In genomic region chr17:84026110-84026509, GRCm38 (mm10) we compare ENCODE assay signal across 9 mouse cellular contexts.
DNase-seq lines count a peak whose midpoint lies in the region; ATAC-seq and TF ChIP-seq lines count a peak whose summit lies in the region.
"Had no signal": no experiment of that assay in that cellular context is flagged by ENCODE, and none has a peak within 500 bp of the region (broad histone marks: within the 10 kb centered on the region; RNA-seq: fewer than 3 reads in every experiment).

No protein-coding gene starts in this region.

- TF ChIP-seq CTCF in ES-Bruce4 (IDR thresholded peaks at IDR 0.05; ENCODE audit: low read depth, low read length), result no peak
- TF ChIP-seq CTCF in liver, postnatal 0 days (IDR thresholded peaks at IDR 0.05; ENCODE audit: low read depth), result no peak

- peak overlapping the region; percentile 56; the same call in 1 of the 2 replicates for H3K27ac ChIP-seq in ES-Bruce4 (ENCODE audit: insufficient read depth, low read length)
- H3K27ac ChIP-seq in heart, embryonic 16.5 days (ENCODE audit: low read length), result peak overlapping the region; percentile 44; the same call in 1 of the 2 replicates
- H3K27ac ChIP-seq in liver, postnatal 0 days (ENCODE audit: low read depth), result no peak overlapping the region
- H3K27ac ChIP-seq: liver, embryonic 14.5 days had no signal

- DNase-seq in kidney, postnatal 10 days, result peak; percentile 58
- DNase-seq in kidney, adult 9 months, result no peak
- DNase-seq in adrenal gland, postnatal 36 days, result peak; percentile 83 to 85
- DNase-seq in liver, postnatal 0 days, result peak; percentile 74
- peak; percentile 81 for DNase-seq in testis, postnatal 10 days (ENCODE audit: low spot score)
- no peak for DNase-seq in gastrocnemius, postnatal 10 days

- peaks cover 5% of the 10 kb centered on the region for H3K4me1 ChIP-seq in ES-Bruce4 (ENCODE audit: control insufficient read depth, insufficient read depth, low read length)
- peaks cover 13% of the 10 kb centered on the region for H3K4me1 ChIP-seq in heart, embryonic 16.5 days (ENCODE audit: control insufficient read depth, insufficient read depth, low read length)
- H3K4me1 ChIP-seq in liver, postnatal 0 days (ENCODE audit: insufficient read depth), result peaks cover 6% of the 10 kb centered on the region

- no peak overlapping the region for H3K4me3 ChIP-seq in ES-Bruce4 (ENCODE audit: low read depth, low read length)
- no peak overlapping the region for H3K4me3 ChIP-seq in heart, embryonic 16.5 days (ENCODE audit: low read length)
- no peak overlapping the region for H3K4me3 ChIP-seq in liver, postnatal 0 days (ENCODE audit: low read depth, low read length)

- ATAC-seq in heart, embryonic 16.5 days (replicated peaks; ENCODE audit: extremely low read depth, insufficient read depth, low FRiP score), result peak; percentile 81
- ATAC-seq in liver, postnatal 0 days, result peak; percentile 68

- no peak for TF ChIP-seq POLR2A in ES-Bruce4 (IDR thresholded peaks at IDR 0.05; ENCODE audit: insufficient read depth, low read length)

- H3K4me2 ChIP-seq in heart, embryonic 16.5 days (ENCODE audit: low read depth, low read length), result no peak overlapping the region
- no peak overlapping the region for H3K4me2 ChIP-seq in liver, postnatal 0 days (ENCODE audit: low read depth, low read length)

- no peaks in the 10 kb centered on the region for H3K36me3 ChIP-seq in ES-Bruce4 (ENCODE audit: control insufficient read depth, insufficient read depth, low read length, poor library complexity, severe bottlenecking)
- H3K36me3 ChIP-seq in heart, embryonic 16.5 days (ENCODE audit: control insufficient read depth, insufficient read depth), result no peaks in the 10 kb centered on the region
- H3K36me3 ChIP-seq in liver, postnatal 0 days (replicated peaks; ENCODE audit: insufficient read depth, low read length), result no peaks in the 10 kb centered on the region

- no peak overlapping the region for H3K9ac ChIP-seq in ES-Bruce4 (ENCODE audit: low read depth, poor library complexity, severe bottlenecking)
- peak overlapping the region; percentile 30; the same call in 1 of the 2 replicates for H3K9ac ChIP-seq in heart, embryonic 16.5 days (ENCODE audit: low read length)
- no peak overlapping the region for H3K9ac ChIP-seq in liver, postnatal 0 days (replicated peaks)
- H3K9ac ChIP-seq: liver, embryonic 14.5 days had no signal

- H3K27me3 ChIP-seq in ES-Bruce4 (ENCODE audit: control insufficient read depth, insufficient read depth, low read length, poor library complexity, severe bottlenecking), result no peaks in the 10 kb centered on the region
- no peaks in the 10 kb centered on the region for H3K27me3 ChIP-seq in heart, embryonic 16.5 days (ENCODE audit: control insufficient read depth, insufficient read depth, low read length)
- H3K27me3 ChIP-seq in liver, postnatal 0 days (ENCODE audit: insufficient read depth, low read length), result no peaks in the 10 kb centered on the region

- peak; percentile 63; the same call in 1 of the 2 replicates for TF ChIP-seq EP300 in ES-Bruce4 (IDR thresholded peaks at IDR 0.05; ENCODE audit: insufficient read depth, low read depth, low read length)
- no peak for TF ChIP-seq EP300 in liver, postnatal 0 days (IDR thresholded peaks at IDR 0.05; ENCODE audit: low read depth)

- WGBS in heart, embryonic 16.5 days, result 9% methylated on average over 9 of the region's 9 CpGs
- WGBS in liver, postnatal 0 days (ENCODE audit: insufficient replicate concordance), result 21% methylated on average over 9 of the region's 9 CpGs

- no peaks in the 10 kb centered on the region for H3K9me3 ChIP-seq in ES-Bruce4 (replicated peaks; ENCODE audit: control insufficient read depth, insufficient read depth, low read length, poor library complexity, severe bottlenecking)
- H3K9me3 ChIP-seq in heart, embryonic 16.5 days (replicated peaks; ENCODE audit: control insufficient read depth, low read length), result peaks cover 6% of the 10 kb centered on the region
- H3K9me3 ChIP-seq in liver, postnatal 0 days (ENCODE audit: low read length), result peaks cover 3% of the 10 kb centered on the region; the same call in 1 of the 2 replicates

Comparison
In these comparisons a context has a peak if more than half of its experiments do, and no peak if none do; other contexts are left out.
1. DNase-seq: peak in kidney, postnatal 10 days (single experiment), adrenal gland, postnatal 36 days (2 of 2), liver, postnatal 0 days (single experiment) and testis, postnatal 10 days (single experiment); none in kidney, adult 9 months (single experiment) and gastrocnemius, postnatal 10 days (single experiment).